Mouse (Mus musculus): ENCODE measurements around the gene Gm14410.
A peak's percentile ranks its signal among the peaks of the same experiment; 100 is the strongest.
"Not testable (repeated sequence)": the region's sequence is repeated elsewhere in the genome, so short reads cannot be mapped to it uniquely, and the experiment has no call there.

Gm14410 gene

GRCm38 (mm10) chr2:177206341-177206740, at the start of gene Gm14410:
Gm14410 (minus strand) TSS chr2:177206421.
- peak; percentile 94 for DNase-seq

GRCm38 (mm10) chr2:177247449-177247848, 41.2 kb upstream of the Gm14410 start:
- not testable (repeated sequence) for DNase-seq

- DNase-seq = not testable (repeated sequence)
Observed at GRCm38 (mm10) chr2:177230461-177230860, 24.2 kb upstream of the Gm14410 start.

- not testable (repeated sequence) for DNase-seq
Observed at GRCm38 (mm10) chr2:177172749-177173148, 33.5 kb downstream of the Gm14410 start.
